Mouse (Mus musculus) CD4-positive, CD25-positive, alpha-beta regulatory T cell, adult 9 weeks (primary cell): ENCODE data around the gene Zfp994. TPM values are rescaled to one million over a fixed set of nuclear protein-coding genes. Genes with fewer than 3 reads are reported as not detected.

Source experiments
- polyA plus RNA-seq: library from polyadenylated mRNA; unstranded; fragments of 100-300 nt; shearing (Covaris generic); gene quantifications from one replicate; pipeline ENCODE4 v1.2.1, GENCODE M21; 2017

The Zfp994 gene
- polyA plus RNA-seq, result 5.6 TPM

GRCm38 (mm10) chr17:22225422-22226012, at the start of gene Zfp994:
Gene Zfp994, minus strand, starts transcription at chr17:22225616.

GRCm38 (mm10) chr17:22165722-22166294, 59.6 kb downstream of the Zfp994 start, which contains the start of gene Zfp947:
Gene Zfp947, minus strand, starts transcription at chr17:22166190.

Other genes with a start within 250 kb of the Zfp994 start
- gene Zfp947, start 59.4 kb downstream of the Zfp994 start, polyA plus RNA-seq, result 2.1 TPM
- 17.0 TPM for gene CT030661.1, start 89.2 kb upstream of the Zfp994 start, polyA plus RNA-seq
- 15.5 TPM for gene Zfp944, start 135.8 kb upstream of the Zfp994 start, polyA plus RNA-seq
- 22.2 TPM for gene Zfp758, start 135.8 kb upstream of the Zfp994 start, polyA plus RNA-seq
- gene Zfp946, start 198.6 kb upstream of the Zfp994 start, polyA plus RNA-seq, result 3.2 TPM